Mouse (Mus musculus) midbrain, postnatal 0 days (tissue): Measurements from ENCODE around the gene Akap13. TPM values are rescaled to one million over a fixed set of nuclear protein-coding genes. Genes with fewer than 3 reads are reported as not detected.

Experiments
- ATAC-seq: fragments of 200-750 bp; cut with Nextera tagmentation; 2 replicates; pipeline ENCODE4 v1.8.0; 2017; ENCODE audit warnings: moderate number of reproducible peaks, mild to moderate bottlenecking, moderate TSS enrichment, moderate library complexity; ENCODE audit not compliant: low FRiP score
- DNase-seq: peaks from one replicate; pipeline ENCODE4 v3.0.0-alpha.2; 2015; ENCODE audit warnings: low spot score
- H3K27ac ChIP-seq: fragments of 300-500 bp; sonication (generic); 2 replicates; pipeline ENCODE4 v1.5.1; 2014; ENCODE audit warnings: low read depth, mild to moderate bottlenecking, low read length, mixed read lengths
- H3K27me3 ChIP-seq: fragments of 300-500 bp; sonication (generic); 2 replicates; pipeline ENCODE4 v1.6.1; 2014; ENCODE audit warnings: low read length, control low read depth, mixed read lengths; ENCODE audit not compliant: insufficient read depth
- H3K36me3 ChIP-seq: fragments of 300-500 bp; sonication (generic); 2 replicates; pipeline ENCODE4 v1.6.1; 2014; ENCODE audit warnings: low read length, control low read depth, mixed read lengths; ENCODE audit not compliant: insufficient read depth
- H3K4me1 ChIP-seq: fragments of 300-500 bp; sonication (generic); 2 replicates; pipeline ENCODE4 v1.6.1; 2014; ENCODE audit warnings: mild to moderate bottlenecking, control low read depth, antibody characterized with exemption, low read length, mixed read lengths; ENCODE audit not compliant: insufficient read depth
- H3K4me2 ChIP-seq: fragments of 300-500 bp; sonication (generic); 2 replicates; pipeline ENCODE4 v1.6.1; 2014; ENCODE audit warnings: low read depth, mild to moderate bottlenecking, low read length, mixed read lengths; ENCODE audit not compliant: poor library complexity, severe bottlenecking
- H3K4me3 ChIP-seq: fragments of 300-500 bp; sonication (generic); 2 replicates; pipeline ENCODE4 v1.5.1; 2014; ENCODE audit warnings: low read depth, mild to moderate bottlenecking, low read length, moderate library complexity
- H3K9ac ChIP-seq: fragments of 300-500 bp; sonication (generic); replicated peaks from 2 replicates; pipeline ENCODE4 v1.6.1; 2014; ENCODE audit warnings: mild to moderate bottlenecking, low read length, moderate library complexity, mixed read lengths; ENCODE audit not compliant: poor library complexity, severe bottlenecking
- H3K9me3 ChIP-seq: fragments of 300-500 bp; sonication (generic); 2 replicates; pipeline ENCODE4 v1.6.1; 2016; ENCODE audit warnings: low read length, control low read depth
- CTCF ChIP-seq: IDR thresholded peaks from 2 replicates; pipeline ENCODE4 v1.5.1; 2016; ENCODE audit warnings: antibody characterized with exemption, mild to moderate bottlenecking
- WGBS: fragments of 180-500 bp; shearing (Covaris S2); extraction: QIAGEN DNeasy Blood & Tissue Kit; methylation state at CpG from one replicate; pipeline ENCODE4 v1.1.7; 2014; 5-methylcytosine and 5-hydroxymethylcytosine counted together
- polyA plus RNA-seq: library from polyadenylated mRNA; unstranded; fragments of >200 nt; fragmentation: Nextera tagmentation; extraction: Ambion mirVana; gene quantifications from 2 replicates; pipeline ENCODE4 v1.2.1, GENCODE M21; 2015
- total RNA-seq: library from RNA; depleted of rRNA; stranded (reverse); fragments of >200 nt; gene quantifications from 2 replicates; pipeline ENCODE4 v1.2.3, GENCODE M21; 2014

Akap13 gene
- total and polyA plus RNA-seq, 2 experiments from 2014 or later, result 11.7 to 24.6 TPM

GRCm38 (mm10) chr7:75520531-75520930, 65.2 kb downstream of the Akap13 start:
- no peaks in the 10 kb centered on the region for H3K4me1 ChIP-seq
- no peak for DNase-seq
- H3K9me3 ChIP-seq, result no peaks in the 10 kb centered on the region
- H3K36me3 ChIP-seq, result no peaks in the 10 kb centered on the region
- no peak overlapping the region for H3K27ac ChIP-seq
- no peak overlapping the region for H3K4me2 ChIP-seq
- no peaks in the 10 kb centered on the region for H3K27me3 ChIP-seq
- 43% methylated on average over 6 of the region's 6 CpGs for WGBS
- TF ChIP-seq CTCF, result peak; percentile 8; the same call in 1 of the 2 replicates
- no peak overlapping the region for H3K4me3 ChIP-seq
- ATAC-seq, result no peak
- H3K9ac ChIP-seq, result no peak overlapping the region

GRCm38 (mm10) chr7:75521199-75521598, 65.9 kb downstream of the Akap13 start:
- Histone ChIP-seq H3K27ac (no peak overlapping the region), H3K27me3 (no peaks in the 10 kb centered on the region), H3K4me1 (no peaks in the 10 kb centered on the region), H3K36me3 (no peaks in the 10 kb centered on the region), H3K4me2 (no peak overlapping the region), H3K9me3 (no peaks in the 10 kb centered on the region), H3K9ac (no peak overlapping the region), H3K4me3 (no peak overlapping the region)
- 31% methylated on average over 3 of the region's 3 CpGs for WGBS
- ATAC-seq (no peak), DNase-seq (no peak)
- TF ChIP-seq CTCF, result no peak

- no peaks in the 10 kb centered on the region for H3K9me3 ChIP-seq
- H3K4me1 ChIP-seq, result no peaks in the 10 kb centered on the region
- no peak overlapping the region for H3K4me2 ChIP-seq
- ATAC-seq (no peak), DNase-seq (no peak)
- TF ChIP-seq CTCF, result 0 out of 2 replicates have a peak, but pooled peaks have one; percentile 6
- no peaks in the 10 kb centered on the region for H3K27me3 ChIP-seq
- H3K36me3 ChIP-seq, result no peaks in the 10 kb centered on the region
- no peak overlapping the region for H3K9ac ChIP-seq
- 95% methylated on average over 3 of the region's 3 CpGs for WGBS
- H3K27ac ChIP-seq, result no peak overlapping the region
- no peak overlapping the region for H3K4me3 ChIP-seq
Measured at GRCm38 (mm10) chr7:75522226-75522625, 66.9 kb downstream of the Akap13 start.

GRCm38 (mm10) chr7:75524789-75525569, 69.6 kb downstream of the Akap13 start:
- H3K9ac ChIP-seq, result no peak overlapping the region
- no peak for TF ChIP-seq CTCF
- H3K36me3 ChIP-seq, result no peaks in the 10 kb centered on the region
- H3K27ac ChIP-seq, result no peak overlapping the region
- ATAC-seq, result no peak
- H3K4me2 ChIP-seq, result no peak overlapping the region
- no peaks in the 10 kb centered on the region for H3K4me1 ChIP-seq
- H3K9me3 ChIP-seq, result no peaks in the 10 kb centered on the region
- no peak for DNase-seq
- H3K27me3 ChIP-seq, result no peaks in the 10 kb centered on the region
- H3K4me3 ChIP-seq, result no peak overlapping the region

- Histone ChIP-seq H3K36me3 (no peaks in the 10 kb centered on the region), H3K4me2 (no peak overlapping the region), H3K27me3 (no peaks in the 10 kb centered on the region), H3K4me1 (no peaks in the 10 kb centered on the region), H3K4me3 (no peak overlapping the region), H3K27ac (no peak overlapping the region), H3K9ac (no peak overlapping the region), H3K9me3 (no peaks in the 10 kb centered on the region)
- ATAC-seq (no peak), DNase-seq (no peak)
- no peak for TF ChIP-seq CTCF
- WGBS, result 86% methylated on average over 4 of the region's 4 CpGs
Measured at GRCm38 (mm10) chr7:75525716-75526401, 70.5 kb downstream of the Akap13 start.

- WGBS, result 86% methylated on average over 4 of the region's 4 CpGs
- DNase-seq (no peak), ATAC-seq (no peak)
- no peak overlapping the region for H3K27ac ChIP-seq
- no peak overlapping the region for H3K4me2 ChIP-seq
- no peaks in the 10 kb centered on the region for H3K27me3 ChIP-seq
- H3K36me3 ChIP-seq, result no peaks in the 10 kb centered on the region
- H3K9me3 ChIP-seq, result no peaks in the 10 kb centered on the region
- no peaks in the 10 kb centered on the region for H3K4me1 ChIP-seq
- H3K4me3 ChIP-seq, result no peak overlapping the region
- no peak overlapping the region for H3K9ac ChIP-seq
- no peak for TF ChIP-seq CTCF
Measured at GRCm38 (mm10) chr7:75528751-75529150, 73.4 kb downstream of the Akap13 start.
